10 mouse cellular contexts compared by ENCODE assay signal in genomic region chr4:99931240-99931580, GRCm38 (mm10). TPM values are rescaled to one million over a fixed set of nuclear protein-coding genes. Genes with fewer than 3 reads are reported as not detected.
DNase-seq lines count a peak whose midpoint lies in the region; ATAC-seq and TF ChIP-seq lines count a peak whose summit lies in the region.
"Had no signal": no experiment of that assay in that cellular context is flagged by ENCODE, and none has a peak within 500 bp of the region (broad histone marks: within the 10 kb centered on the region; RNA-seq: fewer than 3 reads in every experiment).

No protein-coding gene starts in this region.

- no peaks in the 10 kb centered on the region for H3K9me3 ChIP-seq in kidney, postnatal 0 days (replicated peaks; ENCODE audit: low read length)
- H3K9me3 ChIP-seq in embryonic facial prominence, embryonic 14.5 days (ENCODE audit: control insufficient read depth, low read length): no peaks in the 10 kb centered on the region
- no peaks in the 10 kb centered on the region for H3K9me3 ChIP-seq in hindbrain, postnatal 0 days (ENCODE audit: low read length)
- H3K9me3 ChIP-seq in midbrain, embryonic 16.5 days (replicated peaks; ENCODE audit: control insufficient read depth, low read length, poor library complexity, severe bottlenecking): no peaks in the 10 kb centered on the region

- no peak overlapping the region for H3K9ac ChIP-seq in kidney, postnatal 0 days (ENCODE audit: low read depth, low read length)
- H3K9ac ChIP-seq in embryonic facial prominence, embryonic 14.5 days (ENCODE audit: low read depth, low read length): no peak overlapping the region
- H3K9ac ChIP-seq in hindbrain, postnatal 0 days (replicated peaks; ENCODE audit: low read length): 0 out of 2 replicates have a peak overlapping the region, but pooled peaks have one; percentile 9
- H3K9ac ChIP-seq in midbrain, embryonic 16.5 days (ENCODE audit: low read depth, low read length): no peak overlapping the region
- H3K9ac ChIP-seq: forebrain, postnatal 0 days had no signal

- 84% methylated on average over 11 of the region's 11 CpGs for WGBS in kidney, postnatal 0 days
- whole genome bisulfite sequencing in embryonic facial prominence, embryonic 14.5 days: 69% methylated on average over 11 of the region's 11 CpGs
- WGBS in hindbrain, postnatal 0 days: 76% methylated on average over 11 of the region's 11 CpGs
- WGBS in midbrain, embryonic 16.5 days: 67% methylated on average over 11 of the region's 11 CpGs

- H3K4me2 ChIP-seq in kidney, postnatal 0 days (ENCODE audit: low read length): peak overlapping the region; percentile 84; the same call in 1 of the 2 replicates
- 0 out of 2 replicates have a peak overlapping the region, but pooled peaks have one; percentile 96 for H3K4me2 ChIP-seq in embryonic facial prominence, embryonic 14.5 days (ENCODE audit: low read depth, low read length)
- peak overlapping the region; percentile 77 for H3K4me2 ChIP-seq in hindbrain, postnatal 0 days (ENCODE audit: low read depth, low read length)
- H3K4me2 ChIP-seq in midbrain, embryonic 16.5 days (ENCODE audit: low read length): peak overlapping the region; percentile 91

- H3K4me3 ChIP-seq in kidney, postnatal 0 days (replicated peaks; ENCODE audit: low read depth, low read length): no peak overlapping the region
- H3K4me3 ChIP-seq in embryonic facial prominence, embryonic 14.5 days (ENCODE audit: low read depth, low read length): no peak overlapping the region
- no peak overlapping the region for H3K4me3 ChIP-seq in hindbrain, postnatal 0 days (ENCODE audit: low read length)
- no peak overlapping the region for H3K4me3 ChIP-seq in midbrain, embryonic 16.5 days (ENCODE audit: low read depth, low read length)

- no peak for ATAC-seq in kidney, postnatal 0 days (replicated peaks; ENCODE audit: low FRiP score, low read depth)
- ATAC-seq in embryonic facial prominence, embryonic 14.5 days (ENCODE audit: low read depth): no peak
- ATAC-seq in hindbrain, postnatal 0 days: no peak
- ATAC-seq in midbrain, embryonic 16.5 days: no peak
- ATAC-seq: forebrain, postnatal 0 days had no signal

- H3K4me1 ChIP-seq in kidney, postnatal 0 days (replicated peaks; ENCODE audit: insufficient read depth, low read length): peaks cover 6% of the 10 kb centered on the region; the same call in 1 of the 2 replicates
- peaks cover 14% of the 10 kb centered on the region for H3K4me1 ChIP-seq in embryonic facial prominence, embryonic 14.5 days (ENCODE audit: control insufficient read depth, insufficient read depth, low read length)
- H3K4me1 ChIP-seq in hindbrain, postnatal 0 days (ENCODE audit: insufficient read depth, low read length): peaks cover 10% of the 10 kb centered on the region
- peaks cover 10% of the 10 kb centered on the region; the same call in 1 of the 2 replicates for H3K4me1 ChIP-seq in midbrain, embryonic 16.5 days (ENCODE audit: control insufficient read depth, insufficient read depth, low read length)

- 0 out of 2 replicates have a peak overlapping the region, but pooled peaks have one; percentile 42 for H3K27ac ChIP-seq in kidney, postnatal 0 days
- H3K27ac ChIP-seq in embryonic facial prominence, embryonic 14.5 days (replicated peaks; ENCODE audit: low read depth, low read length): no peak overlapping the region
- peak overlapping the region; percentile 94; the same call in 1 of the 2 replicates for H3K27ac ChIP-seq in hindbrain, postnatal 0 days
- H3K27ac ChIP-seq in midbrain, embryonic 16.5 days (ENCODE audit: low read length): no peak overlapping the region

- no peaks in the 10 kb centered on the region for H3K36me3 ChIP-seq in kidney, postnatal 0 days (ENCODE audit: insufficient read depth, low read length)
- H3K36me3 ChIP-seq in embryonic facial prominence, embryonic 14.5 days (ENCODE audit: control insufficient read depth, insufficient read depth, low read length): no peaks in the 10 kb centered on the region
- no peaks in the 10 kb centered on the region for H3K36me3 ChIP-seq in hindbrain, postnatal 0 days (ENCODE audit: insufficient read depth, low read length)
- no peaks in the 10 kb centered on the region for H3K36me3 ChIP-seq in midbrain, embryonic 16.5 days (ENCODE audit: control insufficient read depth, insufficient read depth, low read length)

- no peak for TF ChIP-seq CTCF in kidney, postnatal 0 days (IDR thresholded peaks at IDR 0.05; ENCODE audit: low read depth)
- no peak for TF ChIP-seq CTCF in hindbrain, postnatal 0 days (IDR thresholded peaks at IDR 0.05; ENCODE audit: low read depth)

- H3K27me3 ChIP-seq in kidney, postnatal 0 days (ENCODE audit: insufficient read depth, low read length): no peaks in the 10 kb centered on the region
- no peaks in the 10 kb centered on the region for H3K27me3 ChIP-seq in embryonic facial prominence, embryonic 14.5 days (replicated peaks; ENCODE audit: control insufficient read depth, insufficient read depth, low read length)
- H3K27me3 ChIP-seq in hindbrain, postnatal 0 days (ENCODE audit: insufficient read depth, low read length): no peaks in the 10 kb centered on the region
- no peaks in the 10 kb centered on the region for H3K27me3 ChIP-seq in midbrain, embryonic 16.5 days (ENCODE audit: control insufficient read depth, insufficient read depth, low read depth, low read length)

- no peak for DNase-seq in kidney, postnatal 0 days (ENCODE audit: low spot score)
- DNase-seq in kidney, adult 11 months: no peak
- DNase-seq in embryonic facial prominence, embryonic 14.5 days (ENCODE audit: low spot score): no peak
- no peak for DNase-seq in hindbrain, postnatal 0 days (ENCODE audit: low spot score)
- no peak for DNase-seq in ovary, postnatal 14 days (ENCODE audit: low spot score)
- DNase-seq in adrenal gland, adult 2 months: no peak
- DNase-seq: forebrain, postnatal 0 days; kidney, postnatal 10 days; right cerebral cortex, postnatal 14 days had no signal

RNA-seq across cellular contexts. Expression of gene Itgb3bp, which starts 1.6 kb away (rescaled TPM):
- polyA plus RNA-seq in kidney, postnatal 0 days (2015; fragmentation: Nextera tagmentation; extraction: Ambion mirVana): 36.8 and 38.3 TPM in 2 replicates
- 29.7 and 31.9 TPM in 2 replicates for polyA plus RNA-seq in embryonic facial prominence, embryonic 14.5 days (2014; fragmentation: Nextera tagmentation; extraction: Ambion mirVana)
- total RNA-seq in hindbrain, postnatal 0 days (2014; rRNA removed): 1.8 and 2.8 TPM in 2 replicates
- 12.7 and 13.9 TPM in 2 replicates for polyA plus RNA-seq in hindbrain, postnatal 0 days (2015; fragmentation: Nextera tagmentation; extraction: Ambion mirVana)
- polyA plus RNA-seq in midbrain, embryonic 16.5 days (2015; fragmentation: Nextera tagmentation; extraction: Ambion mirVana): 12.4 and 12.9 TPM in 2 replicates
- 1 to 10 TPM; 5.8 to 6.4 TPM for total RNA-seq in adrenal gland, adult 2 months (2021)
- 0.30 and 0.42 TPM in 2 replicates for polyA plus RNA-seq in adrenal gland, adult 2 months (2012; rRNA removed)

RNA-seq across cellular contexts. Expression of gene Pgm1, which starts 2.0 kb away (rescaled TPM):
- 63.5 and 68.6 TPM in 2 replicates for polyA plus RNA-seq in kidney, postnatal 0 days (2015; fragmentation: Nextera tagmentation; extraction: Ambion mirVana)
- 70.9 and 71.4 TPM in 2 replicates for polyA plus RNA-seq in embryonic facial prominence, embryonic 14.5 days (2014; fragmentation: Nextera tagmentation; extraction: Ambion mirVana)
- total RNA-seq in hindbrain, postnatal 0 days (2014; rRNA removed): 124 and 125 TPM in 2 replicates
- 125 and 128 TPM in 2 replicates for polyA plus RNA-seq in hindbrain, postnatal 0 days (2015; fragmentation: Nextera tagmentation; extraction: Ambion mirVana)
- 78.2 and 91.5 TPM in 2 replicates for polyA plus RNA-seq in midbrain, embryonic 16.5 days (2015; fragmentation: Nextera tagmentation; extraction: Ambion mirVana)
- total RNA-seq in adrenal gland, adult 2 months (2021): 100 to 1,000 TPM in 1 of 2 experiments, 10 to 100 TPM in 1; 94.2 to 103 TPM
- 52.7 and 56.6 TPM in 2 replicates for polyA plus RNA-seq in adrenal gland, adult 2 months (2012; rRNA removed)

Comparison
In these comparisons a context has a peak if more than half of its experiments do, and no peak if none do; other contexts are left out.
1. H3K27ac ChIP-seq: peak in kidney, postnatal 0 days (single experiment) and hindbrain, postnatal 0 days (single experiment); none in embryonic facial prominence, embryonic 14.5 days (single experiment) and midbrain, embryonic 16.5 days (single experiment).
2. Peak in every context shown above with its lines, with median percentiles within 50 percentile points of each other: H3K4me2 ChIP-seq.